Mouse (Mus musculus) kidney, embryonic 16.5 days (tissue): ENCODE data around the gene Plcb1. TPM values are rescaled to one million over a fixed set of nuclear protein-coding genes. Genes with fewer than 3 reads are reported as not detected.

Experiments
- ATAC-seq: fragments of 200-750 bp; cut with Nextera tagmentation; 2 replicates; pipeline ENCODE4 v1.8.0; 2017; ENCODE audit warnings: moderate TSS enrichment; ENCODE audit not compliant: low FRiP score, low TSS enrichment
- H3K27ac ChIP-seq: fragments of 300-500 bp; sonication (generic); 2 replicates; pipeline ENCODE4 v1.5.1; 2014; ENCODE audit warnings: low read length
- H3K27me3 ChIP-seq: fragments of 300-500 bp; sonication (generic); 2 replicates; pipeline ENCODE4 v1.6.1; 2014; ENCODE audit warnings: low read length, control low read depth, mixed read lengths; ENCODE audit not compliant: insufficient read depth
- H3K36me3 ChIP-seq: fragments of 300-500 bp; sonication (generic); 2 replicates; pipeline ENCODE4 v1.6.1; 2014; ENCODE audit warnings: low read length, control low read depth, mixed read lengths; ENCODE audit not compliant: insufficient read depth
- H3K4me1 ChIP-seq: fragments of 300-500 bp; sonication (generic); 2 replicates; pipeline ENCODE4 v1.6.1; 2014; ENCODE audit warnings: low read length, control low read depth, mixed read lengths; ENCODE audit not compliant: insufficient read depth
- H3K4me2 ChIP-seq: fragments of 300-500 bp; sonication (generic); replicated peaks from 2 replicates; pipeline ENCODE4 v1.6.1; 2014; ENCODE audit warnings: low read depth, low read length
- H3K4me3 ChIP-seq: fragments of 300-500 bp; sonication (generic); 2 replicates; pipeline ENCODE4 v1.5.1; 2014; ENCODE audit warnings: mild to moderate bottlenecking, low read length
- H3K9ac ChIP-seq: fragments of 300-500 bp; sonication (generic); replicated peaks from 2 replicates; pipeline ENCODE4 v1.6.1; 2014; ENCODE audit warnings: low read length
- H3K9me3 ChIP-seq: fragments of 300-500 bp; sonication (generic); 2 replicates; pipeline ENCODE4 v1.6.1; 2016; ENCODE audit warnings: low read length, control low read depth
- WGBS: fragments of 180-500 bp; shearing (Covaris S2); extraction: QIAGEN DNeasy Blood & Tissue Kit; methylation state at CpG from one replicate; pipeline ENCODE4 v1.1.7; 2014; 5-methylcytosine and 5-hydroxymethylcytosine counted together
- polyA plus RNA-seq: library from polyadenylated mRNA; unstranded; fragments of >200 nt; fragmentation: Nextera tagmentation; extraction: Ambion mirVana; gene quantifications from 2 replicates; pipeline ENCODE4 v1.2.1, GENCODE M21; 2015

Gene Plcb1
- polyA plus RNA-seq, 1 experiment from 2014 or later: 20.3 TPM

DNA sequence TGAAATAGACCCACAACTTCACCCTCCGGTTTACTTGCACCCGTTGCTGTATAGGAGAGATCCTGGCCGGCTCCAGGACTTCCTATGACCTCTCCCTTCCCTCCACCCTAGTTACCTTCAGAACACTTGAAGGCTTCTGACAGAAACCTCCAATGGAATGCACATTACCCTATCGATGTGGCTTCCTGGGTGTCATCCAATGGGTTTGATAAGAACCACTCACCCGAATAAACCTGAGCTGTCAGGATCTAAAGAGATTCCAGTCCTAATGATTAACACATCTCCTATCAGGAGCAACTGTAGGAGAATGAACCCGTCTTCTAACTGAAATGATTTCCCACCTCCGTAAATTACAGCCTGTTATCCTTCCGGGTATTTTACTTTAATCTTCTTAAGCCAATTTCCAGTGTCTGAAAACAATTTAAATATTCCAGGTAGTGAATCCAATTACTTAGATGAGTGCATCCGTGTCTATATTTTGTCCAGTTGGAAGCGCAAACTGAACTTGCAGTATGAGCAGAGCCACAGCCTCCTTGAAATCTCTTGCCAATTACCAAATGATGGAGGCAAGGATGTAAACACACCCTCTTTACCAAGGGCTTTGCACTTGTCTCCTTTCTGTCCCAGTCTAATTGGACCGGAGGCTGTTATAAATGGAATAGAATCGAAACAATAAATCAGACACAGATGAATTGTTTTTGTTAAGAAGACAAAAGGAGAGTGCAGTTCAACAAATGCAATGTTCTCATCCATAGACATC lies 1.6 kb downstream of the Plcb1 start:
- H3K4me3 ChIP-seq: peak overlapping the region; percentile 60
- peaks cover 8% of the 10 kb centered on the region; the same call in 1 of the 2 replicates for H3K4me1 ChIP-seq
- WGBS: 59% methylated on average over 12 of the region's 12 CpGs
- peak overlapping the region; percentile 69 for H3K4me2 ChIP-seq
- no peaks in the 10 kb centered on the region for H3K9me3 ChIP-seq
- H3K36me3 ChIP-seq: no peaks in the 10 kb centered on the region
- 0 out of 2 replicates have a peak, but pooled peaks cover 8% of the 10 kb centered on the region for H3K27me3 ChIP-seq
- H3K27ac ChIP-seq: no peak overlapping the region
- peak overlapping the region; percentile 80; the same call in 1 of the 2 replicates for H3K9ac ChIP-seq
- ATAC-seq: no peak

DNA sequence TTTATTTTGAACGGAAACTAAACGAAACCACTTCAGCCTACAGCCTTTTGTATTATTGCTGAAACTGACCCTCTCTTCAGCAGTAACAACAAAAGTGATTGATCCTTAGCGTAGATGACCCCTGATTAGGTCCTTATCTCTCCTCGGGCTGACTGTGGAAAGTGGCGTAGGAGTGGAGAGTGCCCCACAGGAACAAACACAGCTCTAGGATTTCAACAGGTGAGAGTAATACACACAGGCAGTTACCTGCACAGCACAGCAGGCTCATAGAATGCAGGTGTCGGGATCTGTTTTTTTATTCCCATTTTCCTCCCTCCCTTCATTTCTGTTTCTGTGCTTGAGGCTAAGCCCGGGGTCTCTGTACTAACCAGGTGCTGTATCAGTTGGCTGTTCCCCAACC lies 7.1 kb downstream of the Plcb1 start:
- no peaks in the 10 kb centered on the region for H3K27me3 ChIP-seq
- no peaks in the 10 kb centered on the region for H3K4me1 ChIP-seq
- H3K4me3 ChIP-seq: no peak overlapping the region
- no peak overlapping the region for H3K27ac ChIP-seq
- H3K9ac ChIP-seq: no peak overlapping the region
- WGBS: 63% methylated on average over 7 of the region's 7 CpGs
- H3K9me3 ChIP-seq: no peaks in the 10 kb centered on the region
- no peak for ATAC-seq
- no peak overlapping the region for H3K4me2 ChIP-seq
- H3K36me3 ChIP-seq: no peaks in the 10 kb centered on the region

DNA sequence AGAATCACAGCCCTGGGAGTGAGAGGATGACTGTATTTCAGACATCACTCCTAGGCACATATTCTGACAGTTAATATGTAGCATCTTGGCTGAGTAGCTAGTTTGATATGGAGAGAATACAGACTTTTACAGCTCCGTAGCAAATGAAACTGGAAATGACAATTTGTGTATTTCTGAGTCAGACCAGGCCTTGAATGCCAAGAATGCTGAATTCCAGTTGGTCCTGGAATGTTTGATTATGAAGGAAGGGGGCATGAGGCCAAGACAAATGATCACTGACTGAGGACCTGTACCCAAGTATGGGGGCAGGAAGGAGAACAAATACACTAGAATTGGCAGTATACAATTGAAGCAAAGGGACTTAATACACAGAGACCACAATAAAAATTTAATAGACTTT lies 14.4 kb downstream of the Plcb1 start:
- Histone ChIP-seq H3K4me3 (no peak overlapping the region), H3K36me3 (no peaks in the 10 kb centered on the region), H3K9me3 (no peaks in the 10 kb centered on the region), H3K9ac (no peak overlapping the region), H3K4me1 (no peaks in the 10 kb centered on the region), H3K27ac (no peak overlapping the region), H3K4me2 (no peak overlapping the region), H3K27me3 (no peaks in the 10 kb centered on the region)
- WGBS: 73% methylated on average over 1 of the region's 1 CpGs
- no peak for ATAC-seq

DNA sequence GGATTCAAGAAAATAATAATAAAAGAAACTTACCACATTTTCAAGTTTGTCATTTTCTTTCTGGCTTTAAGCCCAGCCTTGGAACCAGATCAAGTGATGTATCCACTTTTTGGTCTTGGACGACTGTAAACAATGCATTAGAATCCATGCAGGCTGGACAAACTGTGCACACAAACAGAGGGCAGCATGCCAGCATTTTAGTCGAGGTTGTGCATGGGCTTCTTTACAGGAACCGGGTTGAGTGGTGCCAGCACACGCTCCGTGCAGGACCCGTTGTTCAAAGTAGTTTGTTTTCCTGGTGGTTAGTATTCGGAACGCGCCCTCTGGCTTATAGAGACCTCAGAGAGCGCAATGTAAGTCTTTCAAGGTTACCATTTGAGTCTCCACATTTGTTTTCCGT lies 30.5 kb downstream of the Plcb1 start:
- Histone ChIP-seq H3K9ac (no peak overlapping the region), H3K4me1 (0 out of 2 replicates have a peak, but pooled peaks cover 7% of the 10 kb centered on the region), H3K4me2 (no peak overlapping the region), H3K27me3 (no peaks in the 10 kb centered on the region), H3K27ac (no peak overlapping the region), H3K9me3 (no peaks in the 10 kb centered on the region), H3K4me3 (no peak overlapping the region), H3K36me3 (no peaks in the 10 kb centered on the region)
- WGBS: 65% methylated on average over 11 of the region's 11 CpGs
- peak; percentile 9; the same call in 1 of the 2 replicates for ATAC-seq

DNA sequence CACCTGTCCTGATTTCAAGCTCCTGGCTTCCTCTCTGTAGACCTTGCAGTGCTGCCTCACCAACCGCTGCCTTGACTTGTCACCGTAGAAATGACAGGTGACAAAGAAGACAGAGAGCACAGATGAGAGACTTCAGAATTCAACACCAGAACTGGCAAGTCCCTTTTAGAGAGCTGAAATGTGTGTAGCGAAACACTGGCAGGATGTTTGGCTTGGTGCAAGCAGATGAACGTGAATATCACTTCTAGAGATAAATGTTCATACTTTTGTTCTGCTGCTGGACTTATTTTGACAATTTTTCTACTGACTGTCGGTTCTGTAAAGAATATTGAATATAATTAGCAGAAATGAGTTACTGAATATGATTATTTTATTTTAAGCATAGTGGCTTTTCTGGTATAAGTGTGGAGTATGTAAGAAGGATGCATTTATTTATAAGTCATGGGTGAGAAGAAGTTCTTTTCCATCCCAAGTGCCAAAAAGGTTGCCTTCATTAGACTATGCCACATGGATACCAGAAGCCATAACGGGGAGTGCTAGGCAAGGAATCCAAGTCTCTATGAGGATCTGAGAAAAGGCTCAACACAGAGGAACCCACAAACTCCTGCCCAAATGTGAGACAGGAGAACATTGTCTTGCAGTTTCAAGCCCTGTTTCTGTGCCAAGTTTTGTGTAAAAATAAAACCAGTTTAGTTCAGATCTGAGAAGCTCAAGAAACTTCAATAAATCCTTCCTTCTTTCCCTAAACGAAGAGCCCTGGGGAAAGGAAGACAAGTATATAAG lies 31.4 kb downstream of the Plcb1 start:
- Histone ChIP-seq H3K4me1 (0 out of 2 replicates have a peak, but pooled peaks cover 7% of the 10 kb centered on the region), H3K36me3 (no peaks in the 10 kb centered on the region), H3K27me3 (no peaks in the 10 kb centered on the region), H3K9me3 (no peaks in the 10 kb centered on the region), H3K4me3 (no peak overlapping the region), H3K9ac (no peak overlapping the region), H3K27ac (no peak overlapping the region), H3K4me2 (no peak overlapping the region)
- no peak for ATAC-seq
- WGBS: 86% methylated on average over 7 of the region's 7 CpGs

DNA sequence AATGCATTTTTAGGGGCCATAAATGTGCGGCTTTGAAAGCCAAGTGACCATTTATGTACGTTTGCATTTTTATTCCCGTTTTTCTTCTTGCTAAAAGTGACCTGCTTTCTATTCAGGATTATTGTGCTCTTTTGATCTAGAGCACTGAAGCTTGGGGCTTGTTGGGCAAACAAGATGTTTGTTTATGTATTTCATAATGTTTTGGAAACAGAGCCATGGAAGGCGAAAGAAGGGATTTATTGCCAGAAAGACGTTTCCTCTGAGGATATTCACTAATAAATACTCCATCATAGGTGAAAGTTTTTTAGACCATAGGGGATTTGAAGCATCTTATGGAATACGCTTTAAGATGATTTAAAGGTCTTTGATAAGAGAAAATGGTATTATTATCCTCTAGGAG lies 35.3 kb downstream of the Plcb1 start:
- H3K4me1 ChIP-seq: peaks cover 19% of the 10 kb centered on the region
- no peaks in the 10 kb centered on the region for H3K36me3 ChIP-seq
- H3K27ac ChIP-seq: no peak overlapping the region
- no peaks in the 10 kb centered on the region for H3K27me3 ChIP-seq
- no peak overlapping the region for H3K4me2 ChIP-seq
- H3K9ac ChIP-seq: no peak overlapping the region
- H3K4me3 ChIP-seq: no peak overlapping the region
- WGBS: 74% methylated on average over 6 of the region's 6 CpGs
- no peak for ATAC-seq
- no peaks in the 10 kb centered on the region for H3K9me3 ChIP-seq

DNA sequence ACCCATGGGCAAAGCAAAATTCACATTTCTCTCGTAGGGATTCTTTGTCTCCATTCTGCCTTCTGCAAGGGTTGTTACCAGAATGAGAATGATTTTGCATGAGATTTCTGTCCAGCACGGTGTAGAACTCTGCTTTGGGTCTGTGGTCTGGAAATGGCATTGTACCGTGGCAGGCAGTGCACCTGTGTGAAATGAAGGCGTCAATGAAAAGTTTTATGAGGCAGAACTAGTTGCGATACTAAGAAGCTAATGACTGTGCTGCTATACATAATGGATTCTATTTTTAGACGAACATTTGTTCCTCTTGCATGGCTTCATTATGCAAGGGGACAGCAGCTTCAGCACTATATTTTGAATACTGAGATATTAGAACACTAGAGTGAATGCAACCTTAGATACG lies 39.8 kb downstream of the Plcb1 start:
- Histone ChIP-seq H3K4me3 (no peak overlapping the region), H3K4me2 (no peak overlapping the region), H3K9me3 (no peaks in the 10 kb centered on the region), H3K4me1 (peaks cover 31% of the 10 kb centered on the region), H3K27ac (no peak overlapping the region), H3K9ac (no peak overlapping the region), H3K36me3 (no peaks in the 10 kb centered on the region), H3K27me3 (no peaks in the 10 kb centered on the region)
- WGBS: 16% methylated on average over 7 of the region's 7 CpGs
- ATAC-seq: peak; percentile 88

DNA sequence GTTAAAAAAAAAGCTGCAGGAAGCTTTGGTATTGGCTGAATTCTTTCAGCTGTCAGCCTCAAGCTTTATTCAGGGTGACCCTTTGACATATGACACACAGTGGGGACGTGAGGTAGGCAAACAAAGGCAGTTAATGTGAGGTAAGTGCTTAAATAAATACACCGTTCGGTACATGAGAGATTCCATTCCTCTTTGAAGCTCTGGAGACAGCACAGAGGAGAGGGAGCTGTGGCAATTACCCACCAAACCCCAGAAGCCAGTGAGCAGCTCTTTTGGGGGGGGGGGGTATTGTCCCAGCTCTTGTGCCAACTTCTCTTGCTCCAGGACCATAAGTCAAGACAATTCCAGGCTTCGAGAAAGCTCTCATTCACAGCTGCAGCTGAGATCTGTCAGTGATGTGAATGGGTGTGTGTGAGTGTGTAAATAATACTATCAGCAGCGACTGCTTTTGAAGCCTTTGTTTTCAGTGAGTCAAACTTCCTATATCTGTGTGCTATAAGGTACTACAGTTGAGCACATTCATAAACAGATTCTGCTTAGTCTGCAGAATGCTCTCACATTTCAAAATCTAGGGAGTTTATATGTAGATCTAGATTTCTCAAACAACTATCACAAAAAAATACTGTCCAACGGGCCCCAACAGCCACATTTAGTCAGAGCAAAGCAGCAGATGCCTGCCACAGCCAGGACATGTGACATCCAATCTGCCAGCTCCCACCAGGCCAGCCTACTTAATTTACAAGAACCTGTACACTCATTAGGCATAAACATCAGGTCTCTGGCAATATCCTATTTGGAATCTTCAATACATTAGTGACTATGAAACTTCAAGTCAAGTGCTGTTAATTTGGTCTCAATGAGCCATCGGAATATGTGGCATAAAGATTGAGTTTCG lies 40.5 kb downstream of the Plcb1 start:
- Histone ChIP-seq H3K27me3 (no peaks in the 10 kb centered on the region), H3K4me1 (peaks cover 31% of the 10 kb centered on the region), H3K9ac (no peak overlapping the region), H3K4me2 (no peak overlapping the region), H3K4me3 (no peak overlapping the region), H3K27ac (peak overlapping the region; percentile 49), H3K9me3 (no peaks in the 10 kb centered on the region), H3K36me3 (no peaks in the 10 kb centered on the region)
- peak; percentile 67 for ATAC-seq
- WGBS: 23% methylated on average over 8 of the region's 8 CpGs

DNA sequence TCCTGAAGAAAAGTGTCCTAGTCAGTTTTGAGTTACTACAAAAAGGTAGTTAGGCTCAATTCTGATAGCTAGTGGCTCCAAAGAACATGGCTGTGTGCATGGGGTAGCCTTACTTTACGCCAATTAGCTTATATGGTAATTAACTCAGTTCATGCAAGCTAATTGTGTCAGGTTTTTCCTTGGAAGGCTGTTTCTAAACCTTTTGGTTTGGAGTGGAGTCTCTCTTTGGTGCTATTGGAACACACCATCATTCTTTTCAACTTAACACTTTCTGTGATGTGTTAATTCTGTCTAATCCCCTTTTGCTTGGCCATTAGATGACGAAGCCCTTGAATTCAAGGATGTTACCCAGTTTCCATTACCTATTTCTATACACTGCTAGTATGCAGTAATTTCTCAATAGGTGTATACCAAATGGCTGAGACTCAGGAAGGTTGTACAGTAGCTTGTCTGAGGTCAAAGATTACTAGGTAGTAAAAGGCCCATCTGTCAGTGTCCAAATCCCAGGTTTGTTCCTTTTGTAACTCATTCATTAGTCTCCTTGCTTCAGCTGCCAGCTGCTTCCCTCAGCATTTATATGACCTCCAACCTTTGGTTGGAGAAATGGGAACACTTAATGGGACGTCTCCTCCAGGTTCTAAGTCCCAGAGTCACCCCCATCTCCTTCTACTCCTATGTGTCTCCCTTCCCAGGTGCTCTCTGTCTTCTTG lies 42.1 kb downstream of the Plcb1 start:
- Histone ChIP-seq H3K27me3 (no peaks in the 10 kb centered on the region), H3K27ac (no peak overlapping the region), H3K9me3 (no peaks in the 10 kb centered on the region), H3K4me1 (peaks cover 36% of the 10 kb centered on the region), H3K36me3 (no peaks in the 10 kb centered on the region), H3K4me2 (no peak overlapping the region), H3K9ac (no peak overlapping the region), H3K4me3 (no peak overlapping the region)
- WGBS: 73% methylated on average over 3 of the region's 3 CpGs
- no peak for ATAC-seq
